Mouse (Mus musculus): ENCODE measurements at regions not wholly inside any gene's neighbourhood (a gene's known extent, or its start where the extent isn't known, plus 50 kb on each side); places are given as distances from the start of the nearest gene placed in this dataset.

- no peak overlapping the region for H3K4me3 ChIP-seq (ENCODE audit: low read length)
- no peak for ATAC-seq (replicated peaks; ENCODE audit: extremely low read depth, insufficient read depth, low FRiP score)
These were observed 106.1 kb upstream of the Ahr start for GRCm38 (mm10) chr12:35640911-35641345.

GRCm38 (mm10) chr12:35623484-35623883 lies 88.6 kb upstream of the Ahr start:
- 73% methylated on average over 3 of the region's 3 CpGs for WGBS
- H3K4me3 ChIP-seq (ENCODE audit: low read length) = no peak overlapping the region
- H3K4me1 ChIP-seq (ENCODE audit: control insufficient read depth, insufficient read depth, low read length) = no peaks in the 10 kb centered on the region
- no peaks in the 10 kb centered on the region for H3K36me3 ChIP-seq (ENCODE audit: control insufficient read depth, insufficient read depth)
- no peak for ATAC-seq (replicated peaks; ENCODE audit: extremely low read depth, insufficient read depth, low FRiP score)
- no peak overlapping the region for H3K4me2 ChIP-seq (ENCODE audit: low read depth, low read length)
- no peaks in the 10 kb centered on the region for H3K27me3 ChIP-seq (ENCODE audit: control insufficient read depth, insufficient read depth, low read length)
- no peak overlapping the region for H3K9ac ChIP-seq (ENCODE audit: low read length)
- no peaks in the 10 kb centered on the region for H3K9me3 ChIP-seq (replicated peaks; ENCODE audit: control insufficient read depth, low read length)
- no peak overlapping the region for H3K27ac ChIP-seq (ENCODE audit: low read length)

More at GRCm38 (mm10) chr12:35640911-35641345, 106.1 kb upstream of the Ahr start:
- Histone ChIP-seq H3K27me3 (ENCODE audit: control insufficient read depth, insufficient read depth, low read length) (no peaks in the 10 kb centered on the region), H3K27ac (ENCODE audit: low read length) (no peak overlapping the region), H3K9ac (ENCODE audit: low read length) (no peak overlapping the region), H3K4me2 (ENCODE audit: low read depth, low read length) (no peak overlapping the region), H3K36me3 (ENCODE audit: control insufficient read depth, insufficient read depth) (no peaks in the 10 kb centered on the region), H3K4me1 (ENCODE audit: control insufficient read depth, insufficient read depth, low read length) (no peaks in the 10 kb centered on the region), H3K9me3 (replicated peaks; ENCODE audit: control insufficient read depth, low read length) (no peaks in the 10 kb centered on the region)
- WGBS = 65% methylated on average over 3 of the region's 3 CpGs

GRCm38 (mm10) chr12:35614885-35615284 lies 80.0 kb upstream of the Ahr start:
- WGBS = 49% methylated on average over 4 of the region's 4 CpGs
- Histone ChIP-seq H3K36me3 (ENCODE audit: control insufficient read depth, insufficient read depth) (no peaks in the 10 kb centered on the region), H3K4me1 (ENCODE audit: control insufficient read depth, insufficient read depth, low read length) (no peaks in the 10 kb centered on the region)

DNA sequence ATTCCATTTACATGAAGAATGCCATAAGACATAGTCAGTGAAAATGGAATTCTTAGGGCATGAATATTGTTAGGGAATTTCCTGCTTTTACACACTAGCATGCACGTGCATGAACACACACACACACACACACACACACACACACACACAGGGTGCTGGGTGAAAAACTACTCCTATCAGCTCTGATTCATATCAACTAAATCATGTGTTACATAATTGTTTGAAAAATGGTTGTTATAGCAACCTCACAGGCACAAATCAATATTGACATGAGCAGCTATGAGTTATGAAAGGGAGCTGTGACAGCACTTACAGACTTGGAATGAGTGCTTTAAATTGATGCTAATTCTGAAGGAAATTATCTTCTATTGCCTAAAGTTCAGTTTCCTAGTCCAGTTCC lies 72.8 kb upstream of the Ahr start:
- no peak for ATAC-seq (replicated peaks; ENCODE audit: extremely low read depth, insufficient read depth, low FRiP score)
- Histone ChIP-seq H3K36me3 (ENCODE audit: control insufficient read depth, insufficient read depth) (no peaks in the 10 kb centered on the region), H3K4me3 (ENCODE audit: low read length) (no peak overlapping the region), H3K4me2 (ENCODE audit: low read depth, low read length) (no peak overlapping the region), H3K27ac (ENCODE audit: low read length) (no peak overlapping the region), H3K27me3 (ENCODE audit: control insufficient read depth, insufficient read depth, low read length) (no peaks in the 10 kb centered on the region), H3K9me3 (replicated peaks; ENCODE audit: control insufficient read depth, low read length) (no peaks in the 10 kb centered on the region), H3K9ac (ENCODE audit: low read length) (no peak overlapping the region), H3K4me1 (ENCODE audit: control insufficient read depth, insufficient read depth, low read length) (no peaks in the 10 kb centered on the region)
- WGBS = 69% methylated on average over 1 of the region's 1 CpGs

More at GRCm38 (mm10) chr12:35614885-35615284, 80.0 kb upstream of the Ahr start:
- no peak for ATAC-seq (replicated peaks; ENCODE audit: extremely low read depth, insufficient read depth, low FRiP score)
- Histone ChIP-seq H3K9me3 (replicated peaks; ENCODE audit: control insufficient read depth, low read length) (no peaks in the 10 kb centered on the region), H3K27ac (ENCODE audit: low read length) (no peak overlapping the region), H3K27me3 (ENCODE audit: control insufficient read depth, insufficient read depth, low read length) (no peaks in the 10 kb centered on the region), H3K9ac (ENCODE audit: low read length) (no peak overlapping the region), H3K4me3 (ENCODE audit: low read length) (no peak overlapping the region), H3K4me2 (ENCODE audit: low read depth, low read length) (no peak overlapping the region)

GRCm38 (mm10) chr12:35603742-35604141 lies 68.9 kb upstream of the Ahr start:
- H3K9ac ChIP-seq (ENCODE audit: low read length) = no peak overlapping the region
- no peak overlapping the region for H3K27ac ChIP-seq (ENCODE audit: low read length)
- no peaks in the 10 kb centered on the region for H3K27me3 ChIP-seq (ENCODE audit: control insufficient read depth, insufficient read depth, low read length)
- H3K4me2 ChIP-seq (ENCODE audit: low read depth, low read length) = no peak overlapping the region
- WGBS = 81% methylated on average over 1 of the region's 1 CpGs
- ATAC-seq (replicated peaks; ENCODE audit: extremely low read depth, insufficient read depth, low FRiP score) = no peak
- no peaks in the 10 kb centered on the region for H3K9me3 ChIP-seq (replicated peaks; ENCODE audit: control insufficient read depth, low read length)
- H3K4me1 ChIP-seq (ENCODE audit: control insufficient read depth, insufficient read depth, low read length) = no peaks in the 10 kb centered on the region
- H3K36me3 ChIP-seq (ENCODE audit: control insufficient read depth, insufficient read depth) = no peaks in the 10 kb centered on the region
- H3K4me3 ChIP-seq (ENCODE audit: low read length) = no peak overlapping the region

DNA sequence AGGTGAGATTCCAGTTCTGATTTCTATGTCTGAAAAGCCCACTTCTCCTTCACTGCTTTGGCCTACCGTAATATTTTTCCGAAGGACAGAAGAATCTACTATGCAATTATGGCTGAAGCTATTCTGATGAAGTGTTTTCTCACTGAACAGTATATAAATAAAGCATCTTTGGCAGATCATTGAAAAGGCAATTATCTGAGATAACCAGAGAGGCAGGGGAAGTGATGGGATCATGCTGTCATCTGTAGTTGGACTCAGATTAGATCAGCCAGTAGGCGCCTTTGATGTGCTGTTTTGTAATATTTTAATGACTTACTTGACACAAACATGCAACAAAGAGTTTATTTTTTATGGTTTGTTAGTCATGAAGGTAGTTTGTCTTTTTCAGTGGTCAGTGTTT lies 67.8 kb upstream of the Ahr start:
- Histone ChIP-seq H3K36me3 (ENCODE audit: control insufficient read depth, insufficient read depth) (no peaks in the 10 kb centered on the region), H3K9ac (ENCODE audit: low read length) (no peak overlapping the region), H3K4me3 (ENCODE audit: low read length) (no peak overlapping the region), H3K4me2 (ENCODE audit: low read depth, low read length) (no peak overlapping the region), H3K27me3 (ENCODE audit: control insufficient read depth, insufficient read depth, low read length) (no peaks in the 10 kb centered on the region), H3K4me1 (ENCODE audit: control insufficient read depth, insufficient read depth, low read length) (no peaks in the 10 kb centered on the region), H3K9me3 (replicated peaks; ENCODE audit: control insufficient read depth, low read length) (no peaks in the 10 kb centered on the region), H3K27ac (ENCODE audit: low read length) (no peak overlapping the region)
- no peak for ATAC-seq (replicated peaks; ENCODE audit: extremely low read depth, insufficient read depth, low FRiP score)
- WGBS = 86% methylated on average over 3 of the region's 3 CpGs

DNA sequence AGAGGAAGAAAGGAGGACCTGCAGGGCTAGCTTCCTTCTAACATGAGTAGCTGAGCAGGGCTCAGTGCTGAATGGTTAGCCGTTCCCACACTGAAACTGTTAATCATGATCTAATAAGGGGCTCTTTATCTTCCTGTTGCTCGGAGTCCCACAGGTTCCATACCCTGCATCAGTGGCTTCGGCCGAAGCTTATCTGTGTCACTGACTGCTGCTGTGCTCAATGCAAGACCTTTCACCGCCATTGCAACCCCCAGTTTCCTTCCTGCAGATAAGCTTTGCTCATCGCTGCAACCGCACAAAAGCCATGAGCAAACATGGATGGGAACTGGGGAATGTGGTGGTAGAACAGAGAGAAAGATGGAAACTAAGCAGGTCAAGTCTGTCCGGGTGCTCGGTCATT lies 63.5 kb upstream of the Ahr start:
- H3K36me3 ChIP-seq (ENCODE audit: control insufficient read depth, insufficient read depth) = no peaks in the 10 kb centered on the region
- ATAC-seq (replicated peaks; ENCODE audit: extremely low read depth, insufficient read depth, low FRiP score) = no peak
- no peak overlapping the region for H3K27ac ChIP-seq (ENCODE audit: low read length)
- no peaks in the 10 kb centered on the region for H3K9me3 ChIP-seq (replicated peaks; ENCODE audit: control insufficient read depth, low read length)
- no peak overlapping the region for H3K4me2 ChIP-seq (ENCODE audit: low read depth, low read length)
- no peak overlapping the region for H3K4me3 ChIP-seq (ENCODE audit: low read length)
- 34% methylated on average over 9 of the region's 9 CpGs for whole genome bisulfite sequencing
- H3K4me1 ChIP-seq (ENCODE audit: control insufficient read depth, insufficient read depth, low read length) = no peaks in the 10 kb centered on the region
- no peaks in the 10 kb centered on the region for H3K27me3 ChIP-seq (ENCODE audit: control insufficient read depth, insufficient read depth, low read length)
- no peak overlapping the region for H3K9ac ChIP-seq (ENCODE audit: low read length)

GRCm38 (mm10) chr12:35592866-35593265 lies 58.0 kb upstream of the Ahr start:
- no peaks in the 10 kb centered on the region for H3K4me1 ChIP-seq (ENCODE audit: control insufficient read depth, insufficient read depth, low read length)
- H3K9ac ChIP-seq (ENCODE audit: low read length) = no peak overlapping the region
- no peaks in the 10 kb centered on the region for H3K36me3 ChIP-seq (ENCODE audit: control insufficient read depth, insufficient read depth)
- H3K4me2 ChIP-seq (ENCODE audit: low read depth, low read length) = no peak overlapping the region
- 80% methylated on average over 3 of the region's 3 CpGs for WGBS
- H3K27ac ChIP-seq (ENCODE audit: low read length) = no peak overlapping the region
- no peak overlapping the region for H3K4me3 ChIP-seq (ENCODE audit: low read length)
- no peaks in the 10 kb centered on the region for H3K9me3 ChIP-seq (replicated peaks; ENCODE audit: control insufficient read depth, low read length)
- ATAC-seq (replicated peaks; ENCODE audit: extremely low read depth, insufficient read depth, low FRiP score) = no peak
- no peaks in the 10 kb centered on the region for H3K27me3 ChIP-seq (ENCODE audit: control insufficient read depth, insufficient read depth, low read length)

Measured in heart, embryonic 16.5 days (tissue).